ENCODE assay signal across 9 mouse cellular contexts in the genomic region with DNA sequence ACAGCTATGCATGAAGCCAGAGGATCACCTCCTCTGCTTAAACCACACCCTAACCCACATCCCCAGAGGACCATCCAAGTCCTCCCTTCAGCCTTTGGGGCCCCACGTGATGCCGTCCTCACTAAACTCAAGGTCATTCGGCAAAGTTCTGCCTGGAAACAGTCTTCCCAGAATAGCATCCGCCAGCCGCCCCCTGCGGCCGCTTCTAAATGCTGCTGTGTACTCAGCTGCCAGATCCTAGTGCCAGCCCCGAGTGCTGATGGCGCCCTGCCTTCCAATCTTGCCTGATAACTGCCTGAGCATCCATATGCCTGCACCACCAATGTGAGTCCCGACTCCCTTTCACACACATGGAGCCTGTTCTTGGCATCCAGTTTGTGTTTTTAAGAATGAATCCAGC.
DNase-seq lines count a peak whose midpoint lies in the region; ATAC-seq and TF ChIP-seq lines count a peak whose summit lies in the region.
"Had no signal": no experiment of that assay in that cellular context is flagged by ENCODE, and none has a peak within 500 bp of the region (broad histone marks: within the 10 kb centered on the region; RNA-seq: fewer than 3 reads in every experiment).

No protein-coding gene starts in this region.

- no peaks in the 10 kb centered on the region for H3K36me3 ChIP-seq in C2C12 (ENCODE audit: control insufficient read depth, insufficient read depth)

- 17% methylated on average over 10 of the region's 10 CpGs for whole genome bisulfite sequencing in olfactory bulb, adult 2 months

- no peaks in the 10 kb centered on the region for H3K79me2 ChIP-seq in C2C12 (ENCODE audit: control insufficient read depth, insufficient read depth)

- no peaks in the 10 kb centered on the region for H3K27me3 ChIP-seq in C2C12 (ENCODE audit: control insufficient read depth, insufficient read depth, insufficient read length)

- no peak for ATAC-seq in inflammation-experienced regulatory T-cells, adult 6 months

- peak; percentile 7 for DNase-seq in cerebellum, adult 9-10 months
- no peak for DNase-seq in cerebellum, adult 11-12 months
- DNase-seq in frontal cortex, adult 2 months (ENCODE audit: extremely low spot score in 1 of 2, low spot score in 1 of 2) = peak; percentile 69 to 74
- DNase-seq in kidney, postnatal 14 days = peak; percentile 23
- no peak for DNase-seq in thymus, postnatal 36 days
- DNase-seq: lung, embryonic 14.5 days had no signal

- H3K79me3 ChIP-seq in C2C12 (ENCODE audit: low read depth) = no peaks in the 10 kb centered on the region

- H3ac ChIP-seq in C2C12 (ENCODE audit: control insufficient read depth, insufficient read length, low read depth) = no peak overlapping the region

- no peak overlapping the region for H3K4me3 ChIP-seq in C2C12 (ENCODE audit: insufficient read depth, poor library complexity, severe bottlenecking)
- H3K4me3 ChIP-seq in olfactory bulb, adult 2 months (ENCODE audit: insufficient read depth, low read depth, low read length) = no peak overlapping the region

- peaks cover 56% of the 10 kb centered on the region for H3K4me1 ChIP-seq in olfactory bulb, adult 2 months (ENCODE audit: control insufficient read depth, insufficient read depth, low read length)

- no peak for TF ChIP-seq CTCF in C2C12 (IDR thresholded peaks at IDR 0.05; ENCODE audit: control insufficient read depth, insufficient read depth, insufficient read length)
- TF ChIP-seq CTCF in olfactory bulb, adult 2 months (IDR thresholded peaks at IDR 0.05; ENCODE audit: insufficient read depth, low read depth, low read length) = no peak

- TF ChIP-seq POLR2A in olfactory bulb, adult 2 months (IDR thresholded peaks at IDR 0.05; ENCODE audit: insufficient read depth, low read depth, low read length) = no peak

- peak overlapping the region; percentile 31 for H3K27ac ChIP-seq in olfactory bulb, adult 2 months (ENCODE audit: insufficient read depth, low read depth, low read length)

TF ChIP-seq in C2C12, 6 proteins besides CTCF, POLR2A, EP300 and RAD21:
- no peak for TF ChIP-seq MYOD1 (IDR thresholded peaks at IDR 0.05; ENCODE audit: control insufficient read depth, insufficient read length, low read depth)
- peak; percentile 19 for TF ChIP-seq USF1 (IDR thresholded peaks at IDR 0.05; ENCODE audit: low read depth)

Comparison
In these comparisons a context has a peak if more than half of its experiments do, and no peak if none do; other contexts are left out.
1. DNase-seq: peak in cerebellum, adult 9-10 months (single experiment), frontal cortex, adult 2 months (2 of 2) and kidney, postnatal 14 days (single experiment); none in cerebellum, adult 11-12 months (single experiment) and thymus, postnatal 36 days (0 of 2).